Mouse (Mus musculus): Measurements from ENCODE around the gene Htra3.

DNA sequence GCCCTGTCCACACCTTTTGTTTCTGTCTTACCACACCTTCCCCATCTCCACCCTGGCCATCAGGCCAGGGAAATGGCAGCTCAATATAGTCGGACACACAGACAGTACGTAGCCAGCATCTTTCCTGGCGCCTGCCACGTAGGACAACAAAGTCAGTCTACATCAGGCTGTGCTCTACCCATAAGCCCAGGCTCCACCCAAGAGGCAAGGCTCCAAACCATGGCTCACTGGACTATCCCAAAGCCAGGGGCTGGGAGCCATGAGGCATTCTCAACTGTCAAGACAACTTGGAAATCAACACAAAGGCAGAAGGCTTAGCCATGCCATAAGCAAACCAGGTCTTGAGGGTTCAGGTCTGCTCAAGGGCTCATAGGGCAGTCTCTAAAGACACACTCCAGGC is 24.2 kb upstream of the Htra3 start:
- TF ChIP-seq CTCF (IDR thresholded peaks at IDR 0.05; ENCODE audit: extremely low read depth, insufficient read depth, low read length): no peak
- no peak for TF ChIP-seq POLR2A (IDR thresholded peaks at IDR 0.05; ENCODE audit: extremely low read depth, insufficient read depth, low read length)
